Mouse (Mus musculus) liver, postnatal 0 days (tissue): ENCODE measurements around the gene Arfgef2. TPM values are rescaled to one million over a fixed set of nuclear protein-coding genes. Genes with fewer than 3 reads are reported as not detected.

ENCODE experiments used
- ATAC-seq: fragments of 200-750 bp; cut with Nextera tagmentation; 2 replicates; pipeline ENCODE4 v1.8.0; 2017; ENCODE audit warnings: mild to moderate bottlenecking, moderate library complexity
- DNase-seq: peaks from one replicate; pipeline ENCODE4 v3.0.0-alpha.2; 2016
- H3K27ac ChIP-seq: fragments of 300-500 bp; sonication (generic); 2 replicates; pipeline ENCODE4 v1.5.1; 2014; ENCODE audit warnings: antibody characterized with exemption, moderate library complexity, mild to moderate bottlenecking, low read depth
- H3K27me3 ChIP-seq: fragments of 300-500 bp; sonication (generic); 2 replicates; pipeline ENCODE4 v1.6.1; 2014; ENCODE audit warnings: low read length, control low read depth, mixed read lengths; ENCODE audit not compliant: insufficient read depth
- H3K36me3 ChIP-seq: fragments of 300-500 bp; sonication (generic); replicated peaks from 2 replicates; pipeline ENCODE4 v1.6.1; 2014; ENCODE audit warnings: mild to moderate bottlenecking, control low read depth, low read length, moderate library complexity, mixed read lengths; ENCODE audit not compliant: insufficient read depth
- H3K4me1 ChIP-seq: fragments of 300-500 bp; sonication (generic); 2 replicates; pipeline ENCODE4 v1.6.1; 2014; ENCODE audit warnings: antibody characterized with exemption, mild to moderate bottlenecking, control low read depth; ENCODE audit not compliant: insufficient read depth
- H3K4me2 ChIP-seq: fragments of 300-500 bp; sonication (generic); 2 replicates; pipeline ENCODE4 v1.6.1; 2014; ENCODE audit warnings: low read depth, mild to moderate bottlenecking, low read length, moderate library complexity, mixed read lengths
- H3K4me3 ChIP-seq: fragments of 300-500 bp; sonication (generic); 2 replicates; pipeline ENCODE4 v1.5.1; 2014; ENCODE audit warnings: low read depth, low read length
- H3K9ac ChIP-seq: fragments of 300-500 bp; sonication (generic); replicated peaks from 2 replicates; pipeline ENCODE4 v1.6.1; 2014; ENCODE audit warnings: mild to moderate bottlenecking, moderate library complexity
- H3K9me3 ChIP-seq: fragments of 300-500 bp; sonication (generic); 2 replicates; pipeline ENCODE4 v1.6.1; 2016; ENCODE audit warnings: mild to moderate bottlenecking, control low read depth, low read length, mixed read lengths
- CTCF ChIP-seq: sonication (generic); IDR thresholded peaks from 2 replicates; pipeline ENCODE4 v1.5.1; 2016; ENCODE audit warnings: antibody characterized with exemption, low read depth
- EP300 ChIP-seq: IDR thresholded peaks from 2 replicates; pipeline ENCODE4 v1.6.1; 2016; ENCODE audit warnings: antibody characterized with exemption, low read depth, mild to moderate bottlenecking
- WGBS: fragments of 180-500 bp; shearing (Covaris S2); extraction: QIAGEN DNeasy Blood & Tissue Kit; methylation state at CpG from one replicate; pipeline ENCODE4 v1.1.7; 2014; ENCODE audit not compliant: insufficient replicate concordance; 5-methylcytosine and 5-hydroxymethylcytosine counted together
- polyA plus RNA-seq: library from polyadenylated mRNA; unstranded; fragments of >200 nt; fragmentation: Nextera tagmentation; extraction: Ambion mirVana; gene quantifications from 2 replicates; pipeline ENCODE4 v1.2.1, GENCODE M21; 2015

The Arfgef2 gene
- polyA plus RNA-seq, 1 experiment from 2014 or later = 2.7 TPM

DNA sequence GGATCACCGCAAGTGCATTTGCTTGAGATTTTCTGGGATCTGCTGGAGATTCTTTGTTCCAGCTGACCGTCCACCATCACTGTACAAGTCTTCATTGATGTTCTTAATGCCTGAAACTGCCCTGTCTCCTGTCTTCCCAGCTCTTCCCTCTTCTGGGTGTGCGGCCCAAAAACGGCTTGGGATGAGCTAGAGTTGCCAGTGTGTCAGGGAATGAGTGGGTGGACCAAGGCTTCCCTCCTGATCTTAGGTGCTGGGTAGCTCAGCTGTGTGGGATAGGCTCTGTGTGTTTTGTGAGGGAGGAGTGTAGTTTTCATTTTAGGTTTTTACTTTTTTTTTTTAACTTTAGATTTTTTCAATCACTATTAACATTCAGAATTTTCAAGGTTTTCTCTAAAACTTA, 29.4 kb downstream of the Arfgef2 start:
- TF ChIP-seq CTCF (no peak), EP300 (no peak)
- peaks cover 37% of the 10 kb centered on the region for H3K36me3 ChIP-seq

DNA sequence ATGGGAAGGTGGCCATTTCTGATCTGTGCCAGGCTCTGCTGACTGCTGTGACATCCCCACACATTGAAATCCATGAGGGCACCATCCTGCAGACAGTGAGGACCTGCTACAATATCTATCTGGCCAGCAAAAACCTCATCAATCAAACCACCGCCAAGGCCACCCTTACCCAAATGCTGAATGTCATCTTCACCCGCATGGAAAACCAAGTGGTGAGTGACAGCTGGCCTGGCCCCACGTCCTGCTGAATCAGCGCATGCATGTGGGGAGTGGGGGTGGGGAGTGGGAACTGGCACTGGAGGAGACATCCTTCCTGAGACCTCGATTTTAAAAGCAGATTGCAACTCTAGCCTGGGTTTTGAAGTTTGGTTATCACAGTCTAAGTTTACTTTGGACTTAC, 30.2 kb downstream of the Arfgef2 start:
- Histone ChIP-seq H3K27me3 (no peaks in the 10 kb centered on the region), H3K27ac (no peak overlapping the region), H3K4me1 (no peaks in the 10 kb centered on the region), H3K36me3 (peaks cover 38% of the 10 kb centered on the region), H3K9me3 (no peaks in the 10 kb centered on the region), H3K4me2 (no peak overlapping the region), H3K4me3 (no peak overlapping the region), H3K9ac (no peak overlapping the region)
- 58% methylated on average over 5 of the region's 5 CpGs for WGBS
- no peak for DNase-seq
- TF ChIP-seq CTCF (no peak), EP300 (no peak)
- no peak for ATAC-seq

More for the DNA sequence above, 29.4 kb downstream of the Arfgef2 start:
- DNase-seq (no peak), ATAC-seq (no peak)
- WGBS = 92% methylated on average over 4 of the region's 4 CpGs
- Histone ChIP-seq H3K27ac (no peak overlapping the region), H3K4me3 (no peak overlapping the region), H3K9me3 (no peaks in the 10 kb centered on the region), H3K9ac (no peak overlapping the region), H3K4me1 (no peaks in the 10 kb centered on the region), H3K4me2 (no peak overlapping the region), H3K27me3 (no peaks in the 10 kb centered on the region)

DNA sequence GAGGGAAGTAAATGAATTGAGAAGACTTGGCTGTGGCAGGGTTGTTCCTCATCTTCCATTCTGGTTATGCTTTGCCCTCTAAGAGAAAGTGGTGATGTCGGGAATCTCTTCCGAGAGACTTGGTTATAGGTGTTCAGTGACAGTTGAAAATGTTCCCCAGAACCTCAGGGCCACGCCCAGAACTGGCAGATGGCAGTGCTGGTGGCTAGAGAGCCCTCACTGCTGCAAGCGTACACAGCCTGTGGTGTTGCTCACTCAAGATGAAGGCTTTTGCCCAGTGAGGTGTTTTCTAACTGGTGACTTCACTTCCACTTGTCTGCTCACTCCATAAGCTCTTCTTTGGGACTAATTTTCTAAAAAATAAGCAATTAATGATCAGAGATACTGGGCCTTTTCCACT, 36.4 kb downstream of the Arfgef2 start:
- TF ChIP-seq EP300 (no peak), CTCF (no peak)
- no peaks in the 10 kb centered on the region for H3K27me3 ChIP-seq
- ATAC-seq = no peak
- no peak overlapping the region for H3K27ac ChIP-seq
- H3K9me3 ChIP-seq = no peaks in the 10 kb centered on the region
- H3K4me3 ChIP-seq = no peak overlapping the region
- H3K9ac ChIP-seq = no peak overlapping the region
- H3K4me1 ChIP-seq = no peaks in the 10 kb centered on the region
- no peak overlapping the region for H3K4me2 ChIP-seq
- DNase-seq = no peak
- H3K36me3 ChIP-seq = peaks cover 54% of the 10 kb centered on the region
- 70% methylated on average over 4 of the region's 4 CpGs for WGBS

DNA sequence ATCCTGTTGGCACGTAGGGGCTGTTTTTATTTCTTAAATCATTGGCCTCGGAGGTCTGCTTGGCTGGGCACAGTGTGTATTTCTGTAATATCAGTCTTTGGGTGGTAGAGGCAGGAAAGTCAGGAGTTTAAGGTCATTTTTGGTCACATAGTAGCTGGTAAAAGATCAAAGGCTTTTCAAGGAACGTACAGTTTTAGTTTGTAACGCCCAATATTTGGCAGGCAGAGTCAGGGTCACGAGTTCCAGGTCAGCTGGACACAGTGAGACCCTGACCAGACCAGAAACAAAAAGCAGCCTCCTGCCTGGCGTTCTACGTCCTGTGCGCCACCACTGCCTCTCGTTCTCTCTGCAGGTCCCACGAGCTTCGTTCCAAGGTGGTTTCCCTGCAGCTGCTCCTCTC, 45.3 kb downstream of the Arfgef2 start:
- H3K9me3 ChIP-seq = no peaks in the 10 kb centered on the region; the same call in 1 of the 2 replicates
- H3K27ac ChIP-seq = no peak overlapping the region
- H3K9ac ChIP-seq = no peak overlapping the region
- no peaks in the 10 kb centered on the region for H3K27me3 ChIP-seq
- TF ChIP-seq EP300 = no peak
- no peak for TF ChIP-seq CTCF
- no peak for ATAC-seq
- no peak for DNase-seq
- H3K4me2 ChIP-seq = no peak overlapping the region
- no peaks in the 10 kb centered on the region for H3K4me1 ChIP-seq
- H3K4me3 ChIP-seq = no peak overlapping the region
- H3K36me3 ChIP-seq = peaks cover 73% of the 10 kb centered on the region
- 82% methylated on average over 11 of the region's 11 CpGs for WGBS

DNA sequence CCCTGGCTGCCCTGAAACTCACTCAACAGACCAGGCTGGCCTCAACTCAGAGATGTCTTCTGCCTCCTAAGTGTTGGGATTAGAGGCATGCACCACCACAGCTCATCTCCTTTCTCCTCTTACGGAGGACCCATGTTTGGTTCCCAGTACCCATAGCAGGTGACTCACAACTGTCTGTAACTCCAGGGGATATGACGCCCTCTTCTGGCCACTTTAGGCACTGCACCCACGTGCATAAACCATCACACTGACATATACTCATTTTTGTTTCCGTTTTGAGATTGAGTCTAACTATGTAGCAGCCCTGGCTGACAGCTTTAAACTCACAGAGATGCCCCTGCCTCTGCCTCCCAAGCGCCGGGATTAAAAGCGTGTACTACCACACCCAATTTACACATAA, 46.9 kb downstream of the Arfgef2 start:
- DNase-seq = no peak
- no peaks in the 10 kb centered on the region for H3K27me3 ChIP-seq
- no peaks in the 10 kb centered on the region; the same call in 1 of the 2 replicates for H3K9me3 ChIP-seq
- H3K27ac ChIP-seq = no peak overlapping the region
- H3K4me2 ChIP-seq = no peak overlapping the region
- no peak overlapping the region for H3K4me3 ChIP-seq
- no peak for ATAC-seq
- WGBS = 87% methylated on average over 7 of the region's 7 CpGs
- TF ChIP-seq EP300 = no peak
- TF ChIP-seq CTCF = peak; percentile 63
- peaks cover 73% of the 10 kb centered on the region for H3K36me3 ChIP-seq
- H3K4me1 ChIP-seq = no peaks in the 10 kb centered on the region
- H3K9ac ChIP-seq = no peak overlapping the region

DNA sequence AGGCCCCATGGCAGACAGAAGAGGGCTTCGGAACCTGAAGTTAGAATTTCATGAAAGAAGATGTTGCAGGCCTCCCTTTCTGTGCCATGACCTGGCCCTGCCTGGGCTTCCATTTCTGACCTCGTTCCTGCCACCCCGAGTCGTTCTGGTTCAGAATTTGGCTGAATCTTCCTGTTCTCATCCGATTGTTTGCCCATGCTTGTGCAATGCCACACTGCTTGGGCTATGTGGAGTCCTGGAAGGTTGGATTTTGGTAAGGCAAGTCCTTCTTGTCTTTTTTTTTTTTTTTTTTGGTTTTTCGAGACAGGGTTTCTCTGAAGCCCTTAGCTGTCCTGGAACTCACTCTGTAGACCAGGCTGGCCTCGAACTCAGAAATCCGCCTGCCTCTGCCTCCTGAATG, 50.4 kb downstream of the Arfgef2 start:
- 84% methylated on average over 8 of the region's 8 CpGs for WGBS
- DNase-seq (no peak), ATAC-seq (no peak)
- H3K4me1 ChIP-seq = no peaks in the 10 kb centered on the region
- H3K27ac ChIP-seq = no peak overlapping the region
- peaks cover 92% of the 10 kb centered on the region for H3K36me3 ChIP-seq
- H3K27me3 ChIP-seq = no peaks in the 10 kb centered on the region
- no peak overlapping the region for H3K4me3 ChIP-seq
- H3K9ac ChIP-seq = no peak overlapping the region
- TF ChIP-seq EP300 = no peak
- no peak for TF ChIP-seq CTCF
- H3K9me3 ChIP-seq = no peaks in the 10 kb centered on the region; the same call in 1 of the 2 replicates
- no peak overlapping the region for H3K4me2 ChIP-seq

DNA sequence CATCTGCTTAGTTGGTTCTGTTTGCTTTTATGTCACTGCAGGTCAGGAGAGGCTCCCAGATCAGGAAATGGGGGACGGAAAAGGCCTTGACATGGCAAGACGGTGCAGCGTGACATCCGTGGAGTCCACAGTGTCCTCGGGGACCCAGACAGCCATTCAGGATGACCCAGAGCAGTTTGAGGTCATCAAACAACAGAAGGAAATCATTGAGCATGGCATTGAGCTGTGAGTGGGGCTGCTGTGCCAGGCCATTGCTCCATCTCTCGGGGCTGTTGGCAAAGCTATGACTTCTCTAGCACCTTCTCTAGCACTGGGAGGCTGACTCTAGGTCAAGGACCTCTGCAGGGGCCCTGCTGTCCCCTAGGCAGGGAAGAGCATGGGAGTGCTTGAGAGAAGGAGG, 51.0 kb downstream of the Arfgef2 start:
- TF ChIP-seq EP300 (no peak), CTCF (no peak)
- WGBS = 78% methylated on average over 6 of the region's 6 CpGs
- DNase-seq = no peak
- H3K4me1 ChIP-seq = no peaks in the 10 kb centered on the region
- no peak overlapping the region for H3K4me2 ChIP-seq
- H3K27me3 ChIP-seq = no peaks in the 10 kb centered on the region
- no peak overlapping the region for H3K4me3 ChIP-seq
- H3K9ac ChIP-seq = no peak overlapping the region
- peaks cover 91% of the 10 kb centered on the region for H3K36me3 ChIP-seq
- no peak overlapping the region for H3K27ac ChIP-seq
- H3K9me3 ChIP-seq = no peaks in the 10 kb centered on the region; the same call in 1 of the 2 replicates
- ATAC-seq = no peak
